Mouse (Mus musculus): Measurements from ENCODE around the gene Myd88. TPM values are rescaled to one million over a fixed set of nuclear protein-coding genes. Genes with fewer than 3 reads are reported as not detected.
A peak's percentile ranks its signal among the peaks of the same experiment; 100 is the strongest.

The Myd88 gene
- polyA plus RNA-seq, 1 experiment from 2014 or later, result 6.6 TPM

DNA sequence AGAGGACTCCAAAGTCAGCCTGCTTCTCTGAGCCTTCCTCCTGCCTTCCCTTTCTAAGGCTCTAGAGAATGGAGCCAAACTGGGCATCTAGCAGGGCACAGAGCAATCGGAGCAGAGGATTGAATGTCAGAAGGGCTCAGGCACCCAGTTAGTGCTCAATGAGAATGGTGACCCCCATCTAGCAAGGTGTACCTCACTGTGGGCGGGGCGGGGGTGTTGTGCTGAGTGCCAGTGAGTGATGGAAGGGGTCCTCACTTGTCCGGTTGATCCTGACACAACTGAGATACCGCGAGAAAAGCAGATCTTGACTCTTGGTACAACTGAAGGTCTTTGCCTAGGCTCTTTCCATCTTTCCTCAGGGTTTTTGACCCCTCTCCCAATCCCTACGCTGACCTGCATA is 2.1 kb downstream of the Myd88 start:
- WGBS, result 49% methylated on average over 7 of the region's 7 CpGs
- no peak overlapping the region for H3K27ac ChIP-seq (replicated peaks)
- peaks cover 10% of the 10 kb centered on the region for H3K36me3 ChIP-seq
- no peak for ATAC-seq (ENCODE audit: low read depth)
- H3K9me3 ChIP-seq, result no peaks in the 10 kb centered on the region
- peaks cover 18% of the 10 kb centered on the region for H3K27me3 ChIP-seq
- peak overlapping the region; percentile 92; the same call in 1 of the 2 replicates for H3K9ac ChIP-seq
- peak overlapping the region; percentile 84 for H3K4me2 ChIP-seq
- H3K4me3 ChIP-seq, result peak overlapping the region; percentile 81
- peaks cover 38% of the 10 kb centered on the region for H3K4me1 ChIP-seq (replicated peaks)

DNA sequence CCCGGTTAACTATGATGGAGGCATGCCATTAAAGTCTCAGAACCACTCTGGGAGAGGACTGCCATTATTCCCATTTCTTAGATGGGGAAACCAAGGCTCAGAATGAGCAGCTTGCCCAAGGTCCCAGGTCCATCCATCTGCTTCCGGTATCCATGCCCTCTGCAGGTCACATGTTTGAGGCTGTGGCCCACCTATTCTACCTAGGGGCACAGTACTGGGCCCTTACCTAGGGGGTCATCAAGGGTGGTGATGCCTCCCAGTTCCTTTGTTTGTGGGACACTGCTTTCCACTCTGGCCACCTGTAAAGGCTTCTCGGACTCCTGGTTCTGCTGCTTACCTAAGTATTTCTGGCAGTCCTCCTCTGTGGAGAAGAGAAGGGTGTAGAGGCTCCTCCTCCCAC is 2.9 kb downstream of the Myd88 start:
- WGBS, result 94% methylated on average over 3 of the region's 3 CpGs
- Histone ChIP-seq H3K4me3 (no peak overlapping the region), H3K36me3 (peaks cover 3% of the 10 kb centered on the region), H3K4me1 (replicated peaks) (peaks cover 36% of the 10 kb centered on the region), H3K27me3 (peaks cover 18% of the 10 kb centered on the region), H3K4me2 (no peak overlapping the region), H3K9me3 (no peaks in the 10 kb centered on the region), H3K27ac (replicated peaks) (no peak overlapping the region), H3K9ac (no peak overlapping the region)
- no peak for ATAC-seq (ENCODE audit: low read depth)

DNA sequence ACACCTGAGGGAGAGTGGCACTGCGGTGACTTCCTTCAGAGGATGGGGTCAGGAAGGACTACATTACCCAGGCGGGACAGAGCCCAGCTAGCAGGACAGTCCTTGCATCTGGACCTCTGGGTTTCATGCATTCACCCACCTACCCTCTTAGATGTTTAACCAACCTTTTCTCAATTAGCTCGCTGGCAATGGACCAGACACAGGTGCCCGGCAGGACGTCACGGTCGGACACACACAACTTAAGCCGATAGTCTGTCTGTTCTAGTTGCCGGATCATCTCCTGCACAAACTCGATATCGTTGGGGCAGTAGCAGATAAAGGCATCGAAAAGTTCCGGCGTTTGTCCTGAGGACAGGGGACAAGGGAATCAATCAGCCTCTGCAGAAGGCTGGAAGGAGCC is 3.4 kb downstream of the Myd88 start:
- peaks cover 31% of the 10 kb centered on the region for H3K4me1 ChIP-seq (replicated peaks)
- no peaks in the 10 kb centered on the region for H3K36me3 ChIP-seq
- ATAC-seq (ENCODE audit: low read depth), result no peak
- H3K9ac ChIP-seq, result no peak overlapping the region
- H3K27me3 ChIP-seq, result peaks cover 18% of the 10 kb centered on the region
- no peak overlapping the region for H3K27ac ChIP-seq (replicated peaks)
- 91% methylated on average over 14 of the region's 14 CpGs for WGBS
- no peak overlapping the region for H3K4me2 ChIP-seq
- no peaks in the 10 kb centered on the region for H3K9me3 ChIP-seq
- H3K4me3 ChIP-seq, result no peak overlapping the region

DNA sequence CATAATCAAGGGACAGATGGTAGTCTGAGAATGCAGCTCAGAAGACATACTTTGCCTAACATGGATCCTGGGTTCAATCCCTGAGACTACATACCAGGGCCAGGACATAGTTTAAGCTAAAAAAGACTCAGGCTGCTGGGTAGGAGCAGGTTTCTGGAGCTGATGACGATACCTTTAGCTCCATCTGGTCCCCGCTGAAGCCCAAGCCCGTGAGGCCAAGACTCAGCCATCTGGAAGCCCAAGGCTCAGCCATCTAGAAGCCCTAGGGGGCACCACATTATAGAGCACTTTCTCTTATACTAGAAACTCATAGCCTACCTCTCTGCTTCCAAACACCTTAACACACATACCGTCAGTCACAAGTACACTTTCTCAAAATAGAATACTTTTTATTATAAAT is 5.6 kb downstream of the Myd88 start:
- Histone ChIP-seq H3K4me2 (no peak overlapping the region), H3K27me3 (peaks cover 18% of the 10 kb centered on the region), H3K4me3 (no peak overlapping the region), H3K4me1 (replicated peaks) (peaks cover 15% of the 10 kb centered on the region), H3K9me3 (no peaks in the 10 kb centered on the region), H3K36me3 (no peaks in the 10 kb centered on the region), H3K9ac (no peak overlapping the region), H3K27ac (replicated peaks) (no peak overlapping the region)
- WGBS, result 86% methylated on average over 4 of the region's 4 CpGs
- no peak for ATAC-seq (ENCODE audit: low read depth)

DNA sequence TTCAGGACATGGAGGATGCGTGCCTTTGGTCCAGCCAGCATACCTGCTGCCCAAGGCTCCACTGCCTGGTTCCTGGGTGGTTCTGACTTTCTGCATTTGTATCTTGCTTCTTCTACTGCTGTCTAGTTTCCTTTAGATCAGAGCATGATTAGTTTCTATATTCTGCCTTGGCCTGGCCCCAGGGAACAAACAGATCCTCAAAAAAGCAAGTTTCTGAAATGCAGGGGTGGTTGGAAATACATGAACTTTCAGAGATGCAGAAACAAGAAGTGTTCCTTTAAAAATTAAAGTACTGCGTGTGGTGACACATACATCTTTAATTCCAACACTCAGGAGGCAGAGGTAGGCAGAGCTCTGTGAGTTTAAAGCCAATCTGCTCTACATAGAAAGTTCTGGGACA is 6.4 kb downstream of the Myd88 start:
- WGBS, result 88% methylated on average over 2 of the region's 2 CpGs
- no peak overlapping the region for H3K4me2 ChIP-seq
- no peak overlapping the region for H3K4me3 ChIP-seq
- H3K27me3 ChIP-seq, result peaks cover 18% of the 10 kb centered on the region
- no peak for ATAC-seq (ENCODE audit: low read depth)
- H3K9me3 ChIP-seq, result no peaks in the 10 kb centered on the region
- H3K9ac ChIP-seq, result no peak overlapping the region
- H3K4me1 ChIP-seq (replicated peaks), result peaks cover 8% of the 10 kb centered on the region
- H3K27ac ChIP-seq (replicated peaks), result no peak overlapping the region
- H3K36me3 ChIP-seq, result no peaks in the 10 kb centered on the region

DNA sequence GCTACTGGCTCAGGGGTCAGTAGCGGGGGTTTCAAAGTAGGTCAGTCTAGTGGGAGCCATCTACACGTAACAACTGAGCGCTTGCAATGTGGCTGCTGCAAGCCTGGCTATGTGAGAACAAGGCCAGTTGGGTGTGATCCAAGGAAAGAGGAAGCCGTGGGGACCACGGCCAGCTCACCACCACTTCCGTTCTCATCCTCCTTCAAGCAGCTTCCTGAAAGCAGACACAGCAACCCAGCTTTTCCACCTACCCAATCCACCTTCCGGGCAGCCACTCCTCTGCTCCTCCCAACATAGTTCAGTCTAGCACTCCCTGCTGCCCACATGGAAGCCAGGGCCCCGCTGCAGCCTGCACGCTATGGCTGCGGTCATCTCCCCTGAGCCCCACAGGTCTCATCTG is 6.9 kb downstream of the Myd88 start:
- no peak for ATAC-seq (ENCODE audit: low read depth)
- H3K4me2 ChIP-seq, result no peak overlapping the region
- H3K9me3 ChIP-seq, result no peaks in the 10 kb centered on the region
- no peaks in the 10 kb centered on the region for H3K36me3 ChIP-seq
- peaks cover 14% of the 10 kb centered on the region for H3K27me3 ChIP-seq
- H3K9ac ChIP-seq, result no peak overlapping the region
- H3K4me3 ChIP-seq, result no peak overlapping the region
- 72% methylated on average over 10 of the region's 10 CpGs for WGBS
- peaks cover 3% of the 10 kb centered on the region for H3K4me1 ChIP-seq (replicated peaks)
- no peak overlapping the region for H3K27ac ChIP-seq (replicated peaks)

DNA sequence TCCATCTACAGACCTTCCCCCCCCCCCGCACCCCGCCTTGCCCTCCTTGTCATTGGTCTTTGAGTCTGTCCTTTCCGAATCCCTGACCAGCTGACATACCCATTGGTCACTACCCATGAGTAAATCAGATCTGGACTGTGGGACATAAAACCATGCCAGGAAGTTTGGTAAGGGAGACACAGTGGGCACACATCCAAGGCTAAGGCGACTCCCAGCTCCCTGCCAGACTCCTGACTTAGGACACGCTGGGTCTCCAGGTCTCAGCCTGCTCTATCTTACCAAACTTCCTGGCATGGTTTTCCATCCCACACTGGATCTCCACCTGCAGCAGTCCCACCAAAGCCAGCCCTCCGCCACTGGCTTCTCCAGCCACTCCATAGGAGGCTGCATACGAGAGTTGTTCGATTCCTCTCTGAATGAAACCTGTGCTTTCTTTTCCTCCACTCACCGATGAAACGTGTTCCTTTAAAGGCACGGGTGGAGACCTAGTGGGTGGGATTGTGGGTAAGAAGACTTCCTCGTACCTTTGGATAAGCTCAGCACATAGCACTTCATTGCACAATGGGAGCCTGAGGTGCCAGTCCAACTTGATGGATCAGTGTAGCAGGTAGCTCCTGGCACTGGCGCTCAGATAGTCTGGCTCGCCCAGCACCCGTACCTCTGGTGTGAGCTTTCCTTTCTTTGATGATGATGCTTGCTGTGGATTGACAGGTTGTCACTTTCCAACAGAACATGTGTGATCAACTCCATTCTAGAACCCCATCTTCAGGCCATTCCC is 10.8 kb downstream of the Myd88 start:
- no peaks in the 10 kb centered on the region for H3K9me3 ChIP-seq
- ATAC-seq (ENCODE audit: low read depth), result no peak
- no peak overlapping the region for H3K4me2 ChIP-seq
- no peak overlapping the region for H3K9ac ChIP-seq
- no peak overlapping the region for H3K4me3 ChIP-seq
- H3K27ac ChIP-seq (replicated peaks), result no peak overlapping the region
- no peaks in the 10 kb centered on the region for H3K4me1 ChIP-seq (replicated peaks)
- H3K36me3 ChIP-seq, result no peaks in the 10 kb centered on the region
- 88% methylated on average over 15 of the region's 15 CpGs for WGBS
- H3K27me3 ChIP-seq, result no peaks in the 10 kb centered on the region

DNA sequence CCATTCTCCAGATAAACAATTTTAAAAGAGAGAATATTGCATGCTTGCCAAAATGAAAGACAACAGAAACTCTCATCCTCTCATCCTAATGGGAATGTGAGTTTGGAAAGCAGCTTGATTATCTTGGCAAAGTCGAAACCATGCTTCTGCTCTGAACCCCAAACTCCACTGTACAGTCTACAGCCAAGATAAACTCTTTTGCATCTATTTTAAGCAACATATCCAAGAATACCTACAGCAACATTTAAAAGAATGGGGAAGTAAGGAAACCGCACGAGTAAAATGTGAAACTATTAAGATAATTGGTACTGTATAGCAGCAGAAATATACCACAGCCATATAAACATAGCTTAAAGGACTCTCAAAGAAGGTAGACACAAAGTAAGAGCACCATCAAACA is 12.7 kb downstream of the Myd88 start:
- no peak overlapping the region for H3K4me2 ChIP-seq
- H3K36me3 ChIP-seq, result no peaks in the 10 kb centered on the region
- H3K9ac ChIP-seq, result no peak overlapping the region
- no peak overlapping the region for H3K27ac ChIP-seq (replicated peaks)
- H3K4me1 ChIP-seq (replicated peaks), result peaks cover 6% of the 10 kb centered on the region; the same call in 1 of the 2 replicates
- ATAC-seq (ENCODE audit: low read depth), result no peak
- H3K4me3 ChIP-seq, result no peak overlapping the region
- no peaks in the 10 kb centered on the region for H3K9me3 ChIP-seq
- WGBS, result 88% methylated on average over 3 of the region's 3 CpGs
- no peaks in the 10 kb centered on the region for H3K27me3 ChIP-seq

DNA sequence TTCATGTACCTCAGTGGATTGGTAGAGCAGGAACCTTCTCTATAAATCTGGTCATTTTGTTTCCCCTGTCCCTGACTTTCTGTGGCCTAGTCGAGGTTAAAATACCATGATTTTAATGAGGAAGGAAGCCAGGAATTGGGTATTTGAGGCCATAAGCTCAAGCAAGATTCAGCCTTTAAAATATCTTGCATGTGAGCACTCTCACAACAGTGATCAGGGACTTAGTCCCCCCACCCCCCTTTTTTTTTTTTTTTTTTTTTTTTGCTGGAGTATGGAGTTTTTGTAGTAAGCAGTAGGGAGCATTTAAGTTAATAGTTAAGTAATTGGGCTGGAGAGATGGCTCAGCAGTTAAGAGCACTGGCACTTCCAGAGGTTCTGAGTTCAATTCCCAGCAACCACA is 17.1 kb downstream of the Myd88 start:
- Histone ChIP-seq H3K4me3 (no peak overlapping the region), H3K4me1 (replicated peaks) (peaks cover 34% of the 10 kb centered on the region), H3K4me2 (no peak overlapping the region), H3K9me3 (no peaks in the 10 kb centered on the region), H3K27ac (replicated peaks) (no peak overlapping the region), H3K27me3 (no peaks in the 10 kb centered on the region), H3K9ac (no peak overlapping the region), H3K36me3 (no peaks in the 10 kb centered on the region)
- ATAC-seq (ENCODE audit: low read depth), result no peak
- WGBS, result 70% methylated on average over 1 of the region's 1 CpGs

DNA sequence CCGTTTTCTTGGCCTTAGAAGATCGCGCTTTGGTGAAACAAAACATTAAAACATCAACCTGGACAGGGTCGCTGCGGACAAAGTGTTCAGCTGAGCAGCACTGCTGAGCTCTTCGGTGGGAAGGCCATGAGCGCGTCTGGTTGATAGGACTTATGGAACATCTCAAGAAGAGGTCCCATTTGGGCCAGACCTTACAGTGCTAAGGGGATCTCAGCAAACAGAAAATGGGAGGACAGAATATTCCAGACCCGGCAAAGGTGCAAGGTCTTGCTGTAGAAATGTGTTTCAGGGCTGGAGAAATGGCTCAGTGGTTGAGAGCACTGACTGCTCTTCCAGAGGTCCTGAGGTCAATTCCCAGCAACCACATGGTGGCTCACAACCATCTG is 18.0 kb downstream of the Myd88 start:
- no peaks in the 10 kb centered on the region for H3K27me3 ChIP-seq
- ATAC-seq (ENCODE audit: low read depth), result no peak
- no peaks in the 10 kb centered on the region for H3K9me3 ChIP-seq
- peak overlapping the region; percentile 76 for H3K4me2 ChIP-seq
- peaks cover 34% of the 10 kb centered on the region for H3K4me1 ChIP-seq (replicated peaks)
- peak overlapping the region; percentile 98 for H3K4me3 ChIP-seq
- 10% methylated on average over 9 of the region's 9 CpGs for WGBS
- H3K27ac ChIP-seq (replicated peaks), result peak overlapping the region; percentile 95
- no peaks in the 10 kb centered on the region for H3K36me3 ChIP-seq
- peak overlapping the region; percentile 89 for H3K9ac ChIP-seq

DNA sequence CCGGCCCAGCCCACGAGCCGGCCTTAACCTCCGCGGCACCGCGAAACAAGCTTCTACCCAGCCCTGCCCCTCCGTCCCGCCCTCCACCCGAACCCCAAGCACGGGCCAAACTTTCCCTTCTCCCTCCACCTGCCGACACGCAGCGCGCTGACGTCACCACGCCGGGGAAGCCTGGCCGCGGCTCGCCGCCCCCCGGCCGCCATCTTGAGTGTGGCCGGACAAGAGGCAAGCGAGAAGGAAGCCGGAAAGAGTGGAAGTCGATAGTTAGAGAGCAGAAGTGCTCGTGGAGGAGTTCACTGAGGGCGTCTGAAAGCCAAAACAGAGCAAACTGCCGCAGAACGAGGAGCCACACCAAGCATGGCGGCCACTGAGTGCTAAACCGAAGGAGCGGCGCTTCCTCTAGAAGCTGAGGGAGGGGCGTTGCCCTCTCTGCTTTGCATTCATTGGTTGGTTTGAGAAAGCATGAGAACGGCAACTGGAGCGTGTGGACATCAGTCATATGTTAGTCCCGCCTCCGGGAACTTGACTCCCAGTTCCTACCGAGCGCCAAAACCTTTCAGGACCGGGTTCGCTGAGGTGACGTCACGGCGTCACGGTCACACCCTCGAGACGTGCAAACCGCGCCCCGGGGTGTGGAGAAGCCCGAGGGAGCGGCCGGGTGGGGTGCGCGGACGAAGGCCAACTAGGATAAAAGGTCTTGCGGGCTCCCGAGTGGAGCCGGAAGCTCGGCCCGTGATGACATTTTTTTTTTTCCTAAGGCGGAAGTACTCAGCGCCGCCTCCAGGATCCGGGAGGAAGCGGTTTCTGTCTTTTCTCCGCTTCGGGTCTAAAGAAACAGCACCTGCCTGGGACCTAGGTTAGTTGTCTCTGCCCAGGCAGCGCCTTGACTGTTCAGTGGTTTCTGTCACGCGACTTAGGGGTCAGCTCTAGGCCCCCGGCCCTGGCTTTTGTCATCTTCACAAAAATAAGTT is 18.6 kb downstream of the Myd88 start, which contains the start of gene Oxsr1:
TSS of gene Oxsr1 (minus strand) at position 139 of the 971 bp plus-strand sequence.
- H3K9ac ChIP-seq, result peak within 1 kb of the TSS; percentile 89
- ATAC-seq (ENCODE audit: low read depth), result peak; percentile 97
- no peaks in the 10 kb centered on the region for H3K9me3 ChIP-seq
- under 1% methylated on average over 76 of the region's 76 CpGs for WGBS
- H3K36me3 ChIP-seq, result no peaks in the 10 kb centered on the region
- no peaks in the 10 kb centered on the region for H3K27me3 ChIP-seq
- H3K4me1 ChIP-seq (replicated peaks), result peaks cover 34% of the 10 kb centered on the region
- peak within 1 kb of the TSS; percentile 98 for H3K4me2 ChIP-seq
- H3K27ac ChIP-seq (replicated peaks), result peak within 1 kb of the TSS; percentile 95
- H3K4me3 ChIP-seq, result peak within 1 kb of the TSS; percentile 98

Data from neural tube, embryonic 13.5 days (tissue).